Mouse (Mus musculus): ENCODE data around the gene Stx4a. TPM values are rescaled to one million over a fixed set of nuclear protein-coding genes. Genes with fewer than 3 reads are reported as not detected.
A peak's percentile ranks its signal among the peaks of the same experiment; 100 is the strongest.
"Not testable (repeated sequence)": the region's sequence is repeated elsewhere in the genome, so short reads cannot be mapped to it uniquely, and the experiment has no call there.

Gene Stx4a
- polyA plus RNA-seq, 1 experiment from 2014 or later = 79.5 TPM

GRCm38 (mm10) chr7:127815954-127816821 is 7.9 kb upstream of the Stx4a start:
- H3K27ac ChIP-seq = 0 out of 2 replicates have a peak overlapping the region, but pooled peaks have one; percentile 23
- ATAC-seq (ENCODE audit: insufficient number of reproducible peaks, low FRiP score, low TSS enrichment, low read depth) = peak; percentile 28; the same call in 1 of the 2 replicates
- peaks cover 32% of the 10 kb centered on the region for H3K36me3 ChIP-seq
- 45% methylated on average over 15 of the region's 15 CpGs for WGBS
- no peak overlapping the region for H3K4me3 ChIP-seq
- H3K4me2 ChIP-seq = no peak overlapping the region
- peaks cover 8% of the 10 kb centered on the region for H3K4me1 ChIP-seq
- H3K9me3 ChIP-seq = no peaks in the 10 kb centered on the region
- H3K27me3 ChIP-seq = no peaks in the 10 kb centered on the region
- no peak overlapping the region for H3K9ac ChIP-seq

DNA sequence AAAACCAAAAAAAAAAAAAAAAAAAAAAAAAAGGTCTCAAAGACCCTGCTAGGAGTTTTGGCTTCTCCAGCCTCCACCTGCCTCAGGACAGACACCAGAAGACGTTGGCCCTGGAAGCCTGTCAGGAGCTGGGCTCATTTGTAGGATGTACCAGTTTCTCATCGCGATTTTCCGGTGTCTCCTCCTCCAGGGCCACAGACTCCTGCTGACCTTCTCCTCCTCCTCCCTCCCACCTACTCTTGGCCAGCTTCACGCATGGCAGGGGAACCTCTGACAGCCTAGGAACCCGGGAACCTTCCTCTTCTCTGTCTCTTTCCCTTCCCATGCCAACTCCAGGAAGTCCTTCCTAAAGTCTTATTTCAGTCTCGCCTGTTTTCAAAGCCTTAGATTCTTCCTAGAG is 7.0 kb upstream of the Stx4a start:
- peaks cover 29% of the 10 kb centered on the region for H3K36me3 ChIP-seq
- H3K27me3 ChIP-seq = no peaks in the 10 kb centered on the region
- no peak for ATAC-seq (ENCODE audit: insufficient number of reproducible peaks, low FRiP score, low TSS enrichment, low read depth)
- 72% methylated on average over 7 of the region's 7 CpGs for WGBS
- peaks cover 8% of the 10 kb centered on the region for H3K4me1 ChIP-seq
- H3K9ac ChIP-seq = no peak overlapping the region
- no peak overlapping the region for H3K4me3 ChIP-seq
- H3K27ac ChIP-seq = no peak overlapping the region
- H3K9me3 ChIP-seq = no peaks in the 10 kb centered on the region
- H3K4me2 ChIP-seq = no peak overlapping the region

DNA sequence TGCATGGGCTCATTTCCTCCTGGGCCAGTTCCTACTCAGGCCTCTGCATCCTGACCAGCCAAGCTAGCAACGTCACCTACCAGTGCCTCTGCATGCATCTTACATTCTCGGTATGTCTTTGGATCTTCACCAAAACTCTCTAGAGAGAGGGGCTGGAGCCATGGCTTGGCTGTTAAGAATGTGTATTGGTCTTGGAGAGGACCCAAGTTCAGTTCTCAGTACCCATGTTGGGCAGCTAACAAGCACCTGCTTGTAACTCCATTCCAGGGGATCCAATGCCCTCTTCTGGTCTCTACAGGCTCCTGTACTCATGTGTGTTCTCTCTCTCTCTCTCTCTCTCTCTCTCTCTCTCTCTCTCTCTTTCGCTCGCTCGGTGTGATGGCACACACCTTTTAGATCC is 6.3 kb upstream of the Stx4a start:
- Histone ChIP-seq H3K4me2 (no peak overlapping the region), H3K36me3 (peaks cover 22% of the 10 kb centered on the region), H3K4me3 (no peak overlapping the region), H3K27ac (no peak overlapping the region), H3K9ac (no peak overlapping the region), H3K9me3 (no peaks in the 10 kb centered on the region), H3K27me3 (no peaks in the 10 kb centered on the region), H3K4me1 (peaks cover 13% of the 10 kb centered on the region)
- ATAC-seq (ENCODE audit: insufficient number of reproducible peaks, low FRiP score, low TSS enrichment, low read depth) = no peak
- 90% methylated on average over 5 of the region's 5 CpGs for WGBS

GRCm38 (mm10) chr7:127820836-127821509 is 3.1 kb upstream of the Stx4a start:
- H3K36me3 ChIP-seq = peaks cover 6% of the 10 kb centered on the region; the same call in 1 of the 2 replicates
- no peak overlapping the region for H3K4me2 ChIP-seq
- H3K4me1 ChIP-seq = peaks cover 26% of the 10 kb centered on the region
- no peak overlapping the region for H3K27ac ChIP-seq
- H3K9ac ChIP-seq = no peak overlapping the region
- no peaks in the 10 kb centered on the region for H3K9me3 ChIP-seq
- no peak for ATAC-seq (ENCODE audit: insufficient number of reproducible peaks, low FRiP score, low TSS enrichment, low read depth)
- no peaks in the 10 kb centered on the region for H3K27me3 ChIP-seq
- WGBS = 56% methylated on average over 12 of the region's 13 CpGs
- no peak overlapping the region for H3K4me3 ChIP-seq

- no peak for ATAC-seq (ENCODE audit: insufficient number of reproducible peaks, low FRiP score, low TSS enrichment, low read depth)
Observed at GRCm38 (mm10) chr7:127822494-127822893, 1.6 kb upstream of the Stx4a start.

GRCm38 (mm10) chr7:127823236-127824171 is 590 bp upstream of the Stx4a start:
- Histone ChIP-seq H3K27ac (peak overlapping the region; percentile 75), H3K9me3 (no peaks in the 10 kb centered on the region), H3K4me3 (peak overlapping the region; percentile 64), H3K36me3 (peaks cover 4% of the 10 kb centered on the region; the same call in 1 of the 2 replicates), H3K4me1 (peaks cover 24% of the 10 kb centered on the region), H3K9ac (peak overlapping the region; percentile 61), H3K4me2 (peak overlapping the region; percentile 72), H3K27me3 (no peaks in the 10 kb centered on the region)
- 68% methylated on average over 11 of the region's 11 CpGs for WGBS
- ATAC-seq (ENCODE audit: insufficient number of reproducible peaks, low FRiP score, low TSS enrichment, low read depth) = no peak; the same call in 1 of the 2 replicates

More at GRCm38 (mm10) chr7:127822494-127822893, 1.6 kb upstream of the Stx4a start:
- Histone ChIP-seq H3K27me3 (no peaks in the 10 kb centered on the region), H3K4me2 (no peak overlapping the region), H3K4me1 (peaks cover 24% of the 10 kb centered on the region), H3K9ac (no peak overlapping the region), H3K4me3 (no peak overlapping the region), H3K27ac (no peak overlapping the region), H3K9me3 (no peaks in the 10 kb centered on the region), H3K36me3 (peaks cover 5% of the 10 kb centered on the region; the same call in 1 of the 2 replicates)
- 76% methylated on average over 3 of the region's 3 CpGs for WGBS

- ATAC-seq (ENCODE audit: insufficient number of reproducible peaks, low FRiP score, low TSS enrichment, low read depth) = no peak
- WGBS = 76% methylated on average over 2 of the region's 2 CpGs
- Histone ChIP-seq H3K9me3 (no peaks in the 10 kb centered on the region), H3K27me3 (no peaks in the 10 kb centered on the region), H3K36me3 (no peaks in the 10 kb centered on the region), H3K4me3 (no peak overlapping the region), H3K4me1 (no peaks in the 10 kb centered on the region), H3K27ac (no peak overlapping the region), H3K9ac (no peak overlapping the region), H3K4me2 (no peak overlapping the region)
Observed at GRCm38 (mm10) chr7:127835550-127835949, 11.5 kb downstream of the Stx4a start.

- H3K9ac ChIP-seq = no peak overlapping the region
- peaks cover 6% of the 10 kb centered on the region for H3K4me1 ChIP-seq
- H3K4me2 ChIP-seq = no peak overlapping the region
- ATAC-seq (ENCODE audit: insufficient number of reproducible peaks, low FRiP score, low TSS enrichment, low read depth) = no peak
- WGBS = 91% methylated on average over 5 of the region's 5 CpGs
- H3K27me3 ChIP-seq = no peaks in the 10 kb centered on the region
- H3K9me3 ChIP-seq = no peaks in the 10 kb centered on the region
- no peaks in the 10 kb centered on the region for H3K36me3 ChIP-seq
- H3K27ac ChIP-seq = no peak overlapping the region
- no peak overlapping the region for H3K4me3 ChIP-seq
Observed at GRCm38 (mm10) chr7:127837473-127837872, 13.4 kb downstream of the Stx4a start.

DNA sequence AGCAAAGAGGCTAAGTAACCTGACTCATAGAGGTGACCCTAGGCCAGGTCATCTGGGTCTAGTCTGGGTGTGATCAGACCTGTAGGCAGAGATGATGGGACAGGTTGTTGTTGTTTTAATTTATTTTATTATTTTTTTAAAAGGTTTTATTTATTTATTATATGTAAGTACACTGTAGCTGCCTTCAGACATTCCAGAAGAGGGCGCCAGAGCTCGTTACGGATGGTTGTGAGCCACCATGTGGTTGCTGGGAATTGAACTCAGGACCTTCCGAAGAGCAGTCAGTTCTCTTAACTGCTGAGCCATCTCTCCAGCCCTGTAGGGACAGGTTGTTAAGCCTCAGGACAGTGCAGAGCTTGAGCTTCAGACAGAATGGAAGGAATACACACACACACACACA is 13.8 kb downstream of the Stx4a start:
- H3K27ac ChIP-seq; H3K4me2 ChIP-seq; H3K4me3 ChIP-seq; H3K4me1 ChIP-seq; H3K9ac ChIP-seq; ATAC-seq (ENCODE audit: insufficient number of reproducible peaks, low FRiP score, low TSS enrichment, low read depth); H3K36me3 ChIP-seq; H3K27me3 ChIP-seq; H3K9me3 ChIP-seq: not testable (repeated sequence)
- 78% methylated on average over 4 of the region's 4 CpGs for WGBS

GRCm38 (mm10) chr7:127840031-127840430 is 15.9 kb downstream of the Stx4a start:
- WGBS = 88% methylated on average over 2 of the region's 2 CpGs

DNA sequence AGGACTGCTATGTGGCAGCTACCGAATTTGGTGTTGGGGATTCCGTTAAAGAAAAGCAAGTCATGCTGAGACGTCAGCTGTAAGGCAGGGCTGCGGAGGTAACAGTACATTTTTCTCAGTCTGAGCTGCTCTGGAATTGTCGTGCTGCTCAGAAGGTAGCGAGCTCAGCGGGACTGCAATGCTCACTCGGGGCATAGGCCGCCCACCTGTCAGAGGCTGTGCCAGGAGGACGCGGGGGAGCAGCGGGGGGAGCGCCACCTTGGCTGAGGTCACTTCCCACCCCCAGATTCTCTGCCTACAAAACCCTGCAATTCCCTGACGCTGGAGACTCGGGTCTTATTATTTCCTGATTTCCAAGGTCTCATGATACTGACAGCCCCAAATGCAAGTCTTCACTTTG is 16.8 kb downstream of the Stx4a start:
- peaks cover 21% of the 10 kb centered on the region for H3K36me3 ChIP-seq
- ATAC-seq (ENCODE audit: insufficient number of reproducible peaks, low FRiP score, low TSS enrichment, low read depth) = no peak; the same call in 1 of the 2 replicates
- H3K4me1 ChIP-seq = peaks cover 12% of the 10 kb centered on the region
- WGBS = under 1% methylated on average over 15 of the region's 15 CpGs
- H3K4me2 ChIP-seq = peak overlapping the region; percentile 90
- peak overlapping the region; percentile 68 for H3K9ac ChIP-seq
- no peaks in the 10 kb centered on the region for H3K27me3 ChIP-seq
- H3K4me3 ChIP-seq = peak overlapping the region; percentile 82
- H3K27ac ChIP-seq = peak overlapping the region; percentile 95
- no peaks in the 10 kb centered on the region for H3K9me3 ChIP-seq

More at GRCm38 (mm10) chr7:127840031-127840430, 15.9 kb downstream of the Stx4a start:
- peaks cover 16% of the 10 kb centered on the region for H3K36me3 ChIP-seq
- not testable (repeated sequence) for ATAC-seq (ENCODE audit: insufficient number of reproducible peaks, low FRiP score, low TSS enrichment, low read depth); H3K9me3 ChIP-seq; H3K4me3 ChIP-seq; H3K27me3 ChIP-seq; H3K9ac ChIP-seq; H3K27ac ChIP-seq
- 0 out of 2 replicates have a peak overlapping the region, but pooled peaks have one; percentile 90 for H3K4me2 ChIP-seq
- peaks cover 12% of the 10 kb centered on the region for H3K4me1 ChIP-seq
